Mouse (Mus musculus) liver, postnatal 0 days (tissue): ENCODE data around the gene Hist1h2af.

Experiments used
- CTCF ChIP-seq: sonication (generic); IDR thresholded peaks from 2 replicates; pipeline ENCODE4 v1.5.1; 2016; ENCODE audit warnings: antibody characterized with exemption, low read depth
- EP300 ChIP-seq: IDR thresholded peaks from 2 replicates; pipeline ENCODE4 v1.6.1; 2016; ENCODE audit warnings: antibody characterized with exemption, low read depth, mild to moderate bottlenecking

DNA sequence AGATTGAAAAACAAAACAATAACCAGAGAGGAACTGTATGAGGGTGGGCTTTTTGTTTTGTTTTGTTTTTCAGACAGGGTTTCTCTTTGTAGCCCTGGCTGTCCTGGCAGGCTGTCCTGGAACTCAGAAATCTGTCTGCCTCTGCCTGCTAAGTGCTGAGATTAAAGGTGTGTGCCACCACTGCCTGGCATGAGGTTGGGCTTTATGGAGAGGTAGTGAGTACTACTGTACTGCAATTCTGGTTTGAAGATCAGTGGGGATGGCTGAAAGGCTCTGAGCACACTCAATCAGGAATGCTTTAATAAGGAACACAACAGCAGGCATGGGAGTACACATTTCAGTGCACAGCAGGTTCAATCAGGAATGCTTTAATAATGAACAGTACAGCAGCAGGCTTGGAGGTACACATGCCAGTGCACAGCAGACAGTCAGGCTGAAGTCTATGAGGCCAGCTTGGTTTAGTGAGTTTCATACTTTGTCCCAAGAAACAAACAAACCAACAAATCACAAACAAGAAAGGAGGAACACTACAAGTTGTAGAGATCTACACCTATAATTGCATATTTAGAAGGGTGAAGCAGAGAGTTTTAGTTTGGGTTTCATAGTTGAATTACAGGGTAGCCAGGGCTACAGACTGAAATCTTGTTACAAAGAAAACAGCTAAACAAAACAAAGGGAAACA is 49.8 kb downstream of the Hist1h2af start:
- TF ChIP-seq EP300 (no peak), CTCF (no peak)
